Mouse (Mus musculus): ENCODE measurements around the gene Ahctf1. TPM values are rescaled to one million over a fixed set of nuclear protein-coding genes. Genes with fewer than 3 reads are reported as not detected.
"Not testable (repeated sequence)": the region's sequence is repeated elsewhere in the genome, so short reads cannot be mapped to it uniquely, and the experiment has no call there.

Ahctf1 gene
- 38.1 and 41.6 TPM in 2 replicates for total RNA-seq (2021)
- long read RNA-seq, partial matches to known transcripts = 3 of 7 reads
- long read RNA-seq, other reads (novel, unspliced or antisense) = 3 of 7 reads

GRCm38 (mm10) chr1:179803513-179804139 lies at the start of gene Ahctf1:
Gene Ahctf1 (minus strand): TSS chr1:179803680.
- DNase-seq = peak; percentile 98

- DNase-seq = peak; percentile 89
Measured at GRCm38 (mm10) chr1:179847759-179848389, 44.4 kb upstream of the Ahctf1 start.

GRCm38 (mm10) chr1:179847173-179847572 lies 43.7 kb upstream of the Ahctf1 start:
- DNase-seq = no peak

GRCm38 (mm10) chr1:179845832-179846499 lies 42.5 kb upstream of the Ahctf1 start:
- DNase-seq = no peak

GRCm38 (mm10) chr1:179844894-179845293 lies 41.4 kb upstream of the Ahctf1 start:
- DNase-seq = peak; percentile 71

- no peak for DNase-seq
Measured at GRCm38 (mm10) chr1:179843981-179844380, 40.5 kb upstream of the Ahctf1 start.

GRCm38 (mm10) chr1:179842568-179842967 lies 39.1 kb upstream of the Ahctf1 start:
- DNase-seq = peak; percentile 38

GRCm38 (mm10) chr1:179836426-179837404 lies 33.2 kb upstream of the Ahctf1 start:
- no peak for DNase-seq

GRCm38 (mm10) chr1:179835753-179836425 lies 32.4 kb upstream of the Ahctf1 start:
- DNase-seq = no peak

GRCm38 (mm10) chr1:179833596-179833995 lies 30.1 kb upstream of the Ahctf1 start:
- no peak for DNase-seq

GRCm38 (mm10) chr1:179832710-179833240 lies 29.3 kb upstream of the Ahctf1 start:
- no peak for DNase-seq

- no peak for DNase-seq
Measured at GRCm38 (mm10) chr1:179828900-179829299, 25.4 kb upstream of the Ahctf1 start.

GRCm38 (mm10) chr1:179828051-179828450 lies 24.6 kb upstream of the Ahctf1 start:
- DNase-seq = no peak

- no peak for DNase-seq
Measured at GRCm38 (mm10) chr1:179824549-179824948, 21.1 kb upstream of the Ahctf1 start.

GRCm38 (mm10) chr1:179818490-179819278 lies 15.2 kb upstream of the Ahctf1 start:
- DNase-seq = not testable (repeated sequence)

GRCm38 (mm10) chr1:179814616-179815015 lies 11.1 kb upstream of the Ahctf1 start:
- DNase-seq = no peak

GRCm38 (mm10) chr1:179813385-179813784 lies 9.9 kb upstream of the Ahctf1 start:
- no peak for DNase-seq

- no peak for DNase-seq
Measured at GRCm38 (mm10) chr1:179808300-179808699, 4.8 kb upstream of the Ahctf1 start.

- DNase-seq = no peak
Measured at GRCm38 (mm10) chr1:179807468-179807867, 4.0 kb upstream of the Ahctf1 start.

GRCm38 (mm10) chr1:179805751-179806150 lies 2.3 kb upstream of the Ahctf1 start:
- no peak for DNase-seq
